Mouse (Mus musculus) midbrain, postnatal 0 days (tissue): ENCODE results near the gene Aes. TPM values are rescaled to one million over a fixed set of nuclear protein-coding genes. Genes with fewer than 3 reads are reported as not detected.

Experiments used
- ATAC-seq: fragments of 200-750 bp; cut with Nextera tagmentation; 2 replicates; pipeline ENCODE4 v1.8.0; 2017; ENCODE audit warnings: moderate number of reproducible peaks, mild to moderate bottlenecking, moderate TSS enrichment, moderate library complexity; ENCODE audit not compliant: low FRiP score
- DNase-seq: peaks from one replicate; pipeline ENCODE4 v3.0.0-alpha.2; 2015; ENCODE audit warnings: low spot score
- H3K27ac ChIP-seq: fragments of 300-500 bp; sonication (generic); 2 replicates; pipeline ENCODE4 v1.5.1; 2014; ENCODE audit warnings: low read depth, mild to moderate bottlenecking, low read length, mixed read lengths
- H3K27me3 ChIP-seq: fragments of 300-500 bp; sonication (generic); 2 replicates; pipeline ENCODE4 v1.6.1; 2014; ENCODE audit warnings: low read length, control low read depth, mixed read lengths; ENCODE audit not compliant: insufficient read depth
- H3K36me3 ChIP-seq: fragments of 300-500 bp; sonication (generic); 2 replicates; pipeline ENCODE4 v1.6.1; 2014; ENCODE audit warnings: low read length, control low read depth, mixed read lengths; ENCODE audit not compliant: insufficient read depth
- H3K4me1 ChIP-seq: fragments of 300-500 bp; sonication (generic); 2 replicates; pipeline ENCODE4 v1.6.1; 2014; ENCODE audit warnings: mild to moderate bottlenecking, control low read depth, antibody characterized with exemption, low read length, mixed read lengths; ENCODE audit not compliant: insufficient read depth
- H3K4me2 ChIP-seq: fragments of 300-500 bp; sonication (generic); 2 replicates; pipeline ENCODE4 v1.6.1; 2014; ENCODE audit warnings: low read depth, mild to moderate bottlenecking, low read length, mixed read lengths; ENCODE audit not compliant: poor library complexity, severe bottlenecking
- H3K4me3 ChIP-seq: fragments of 300-500 bp; sonication (generic); 2 replicates; pipeline ENCODE4 v1.5.1; 2014; ENCODE audit warnings: low read depth, mild to moderate bottlenecking, low read length, moderate library complexity
- H3K9ac ChIP-seq: fragments of 300-500 bp; sonication (generic); replicated peaks from 2 replicates; pipeline ENCODE4 v1.6.1; 2014; ENCODE audit warnings: mild to moderate bottlenecking, low read length, moderate library complexity, mixed read lengths; ENCODE audit not compliant: poor library complexity, severe bottlenecking
- H3K9me3 ChIP-seq: fragments of 300-500 bp; sonication (generic); 2 replicates; pipeline ENCODE4 v1.6.1; 2016; ENCODE audit warnings: low read length, control low read depth
- CTCF ChIP-seq: IDR thresholded peaks from 2 replicates; pipeline ENCODE4 v1.5.1; 2016; ENCODE audit warnings: antibody characterized with exemption, mild to moderate bottlenecking
- WGBS: fragments of 180-500 bp; shearing (Covaris S2); extraction: QIAGEN DNeasy Blood & Tissue Kit; methylation state at CpG from one replicate; pipeline ENCODE4 v1.1.7; 2014; 5-methylcytosine and 5-hydroxymethylcytosine counted together
- polyA plus RNA-seq: library from polyadenylated mRNA; unstranded; fragments of >200 nt; fragmentation: Nextera tagmentation; extraction: Ambion mirVana; gene quantifications from 2 replicates; pipeline ENCODE4 v1.2.1, GENCODE M21; 2015
- total RNA-seq: library from RNA; depleted of rRNA; stranded (reverse); fragments of >200 nt; gene quantifications from 2 replicates; pipeline ENCODE4 v1.2.3, GENCODE M21; 2014; rRNA removed

Gene Aes
- total and polyA plus RNA-seq, 2 experiments from 2014 or later: 662 to 805 TPM

GRCm38 (mm10) chr10:81612779-81613178, 53.5 kb downstream of the Aes start:
- Histone ChIP-seq H3K9me3 (no peaks in the 10 kb centered on the region), H3K4me3 (no peak overlapping the region), H3K9ac (no peak overlapping the region), H3K4me2 (no peak overlapping the region), H3K4me1 (no peaks in the 10 kb centered on the region), H3K27ac (no peak overlapping the region), H3K27me3 (no peaks in the 10 kb centered on the region), H3K36me3 (no peaks in the 10 kb centered on the region)
- WGBS: 71% methylated on average over 3 of the region's 3 CpGs
- TF ChIP-seq CTCF: no peak
- ATAC-seq (no peak), DNase-seq (no peak)

GRCm38 (mm10) chr10:81615486-81615885, 56.2 kb downstream of the Aes start:
- H3K4me3 ChIP-seq: no peak overlapping the region
- no peaks in the 10 kb centered on the region for H3K9me3 ChIP-seq
- no peak overlapping the region for H3K9ac ChIP-seq
- WGBS: 76% methylated on average over 6 of the region's 6 CpGs
- H3K4me1 ChIP-seq: no peaks in the 10 kb centered on the region
- H3K4me2 ChIP-seq: no peak overlapping the region
- no peak overlapping the region for H3K27ac ChIP-seq
- TF ChIP-seq CTCF: no peak
- ATAC-seq: no peak
- H3K36me3 ChIP-seq: no peaks in the 10 kb centered on the region
- no peaks in the 10 kb centered on the region for H3K27me3 ChIP-seq
- no peak for DNase-seq

Other genes starting within 250 kb of the Aes start
- gene Cactin, start 238.4 kb upstream of the Aes start, total RNA-seq: 19.5 and 22.7 TPM in 2 replicates
- gene Cactin, start 238.4 kb upstream of the Aes start, polyA plus RNA-seq: 18.4 and 20.2 TPM in 2 replicates
- 4.3 and 7.0 TPM in 2 replicates for gene Tbxa2r, start 230.8 kb upstream of the Aes start, total RNA-seq
- gene Tbxa2r, start 230.8 kb upstream of the Aes start, polyA plus RNA-seq: 3.8 and 4.7 TPM in 2 replicates
- 0.09 and 0.16 TPM in 2 replicates for gene Gipc3, start 216.2 kb upstream of the Aes start, total RNA-seq
- not detected in 2 replicates for gene Gipc3, start 216.2 kb upstream of the Aes start, polyA plus RNA-seq
- 9.6 and 12.6 TPM in 2 replicates for gene Hmg20b, start 209.0 kb upstream of the Aes start, total RNA-seq
- 23.4 and 24.5 TPM in 2 replicates for gene Hmg20b, start 209.0 kb upstream of the Aes start, polyA plus RNA-seq
- gene Mfsd12, start 202.0 kb upstream of the Aes start, total RNA-seq: 31.9 and 40.6 TPM in 2 replicates
- 13.6 and 15.4 TPM in 2 replicates for gene Mfsd12, start 202.0 kb upstream of the Aes start, polyA plus RNA-seq
- 1.4 TPM in 1 of 2 replicates, not detected in the other for gene 4930404N11Rik, start 193.7 kb upstream of the Aes start, total RNA-seq
- gene 4930404N11Rik, start 193.7 kb upstream of the Aes start, polyA plus RNA-seq: 0.47 and 0.54 TPM in 2 replicates
- gene Fzr1, start 181.0 kb upstream of the Aes start, total RNA-seq: 92.6 and 98.3 TPM in 2 replicates
- gene Fzr1, start 181.0 kb upstream of the Aes start, polyA plus RNA-seq: 147 and 149 TPM in 2 replicates
- gene Dohh, start 175.1 kb upstream of the Aes start, total RNA-seq: 120 and 132 TPM in 2 replicates
- 95.8 and 115 TPM in 2 replicates for gene Dohh, start 175.1 kb upstream of the Aes start, polyA plus RNA-seq
- 0.88 and 2.7 TPM in 2 replicates for gene Gm48551, start 175.0 kb upstream of the Aes start, total RNA-seq
- gene Gm48551, start 175.0 kb upstream of the Aes start, polyA plus RNA-seq: 5.8 and 10.2 TPM in 2 replicates
- 6.6 TPM in 1 of 2 replicates, not detected in the other for gene Gm48552, start 170.5 kb upstream of the Aes start, total RNA-seq
- 1.6 and 3.9 TPM in 2 replicates for gene Gm48552, start 170.5 kb upstream of the Aes start, polyA plus RNA-seq
- 1.5 and 1.7 TPM in 2 replicates for gene Smim24, start 166.4 kb upstream of the Aes start, total RNA-seq
- 1.1 and 2.0 TPM in 2 replicates for gene Smim24, start 166.4 kb upstream of the Aes start, polyA plus RNA-seq
- 16.2 and 17.4 TPM in 2 replicates for gene Nfic, start 103.9 kb upstream of the Aes start, total RNA-seq
- 19.1 and 21.3 TPM in 2 replicates for gene Nfic, start 103.9 kb upstream of the Aes start, polyA plus RNA-seq
- gene Celf5, start 76.8 kb upstream of the Aes start, total RNA-seq: 142 and 206 TPM in 2 replicates
- gene Celf5, start 76.8 kb upstream of the Aes start, polyA plus RNA-seq: 61.5 and 74.0 TPM in 2 replicates
- gene Ncln, start 63.1 kb upstream of the Aes start, total RNA-seq: 83.0 and 93.1 TPM in 2 replicates
- 58.1 and 63.3 TPM in 2 replicates for gene Ncln, start 63.1 kb upstream of the Aes start, polyA plus RNA-seq
- gene S1pr4, start 59.4 kb upstream of the Aes start, total RNA-seq: 0.09 and 0.16 TPM in 2 replicates
- 0.40 and 0.41 TPM in 2 replicates for gene S1pr4, start 59.4 kb upstream of the Aes start, polyA plus RNA-seq
- gene Gna15, start 35.3 kb upstream of the Aes start, total RNA-seq: 0.94 and 2.1 TPM in 2 replicates
- gene Gna15, start 35.3 kb upstream of the Aes start, polyA plus RNA-seq: 1.1 and 1.2 TPM in 2 replicates
- gene Gna11, start 14.3 kb upstream of the Aes start, total RNA-seq: 108 and 130 TPM in 2 replicates
- 107 and 108 TPM in 2 replicates for gene Gna11, start 14.3 kb upstream of the Aes start, polyA plus RNA-seq
- gene Tle2, start 15.1 kb downstream of the Aes start, total RNA-seq: 31.2 and 35.6 TPM in 2 replicates
- 56.8 and 57.3 TPM in 2 replicates for gene Tle2, start 15.1 kb downstream of the Aes start, polyA plus RNA-seq
- 8.4 and 13.3 TPM in 2 replicates for gene Tle6, start 41.6 kb downstream of the Aes start, total RNA-seq
- gene Tle6, start 41.6 kb downstream of the Aes start, polyA plus RNA-seq: 4.7 and 7.5 TPM in 2 replicates
- gene BC025920, start 46.8 kb downstream of the Aes start, total RNA-seq: 1.2 and 2.6 TPM in 2 replicates
- gene BC025920, start 46.8 kb downstream of the Aes start, polyA plus RNA-seq: 0.80 and 1.6 TPM in 2 replicates
- gene Sirt6, start 68.3 kb downstream of the Aes start, total RNA-seq: 25.0 and 33.8 TPM in 2 replicates
- 41.0 and 42.6 TPM in 2 replicates for gene Sirt6, start 68.3 kb downstream of the Aes start, polyA plus RNA-seq
- 93.1 and 100 TPM in 2 replicates for gene Ankrd24, start 69.1 kb downstream of the Aes start, total RNA-seq
- gene Ankrd24, start 69.1 kb downstream of the Aes start, polyA plus RNA-seq: 14.6 and 14.9 TPM in 2 replicates
- 3.3 and 5.3 TPM in 2 replicates for gene Gm10778, start 89.6 kb downstream of the Aes start, total RNA-seq
- 2.9 and 3.7 TPM in 2 replicates for gene Gm10778, start 89.6 kb downstream of the Aes start, polyA plus RNA-seq
- gene Zfp433, start 145.3 kb downstream of the Aes start, total RNA-seq: 12.6 and 13.0 TPM in 2 replicates
- gene Zfp433, start 145.3 kb downstream of the Aes start, polyA plus RNA-seq: 9.4 and 9.8 TPM in 2 replicates
- 15.9 and 41.5 TPM in 2 replicates for gene Gm3055, start 211.7 kb downstream of the Aes start, total RNA-seq
- gene Gm3055, start 211.7 kb downstream of the Aes start, polyA plus RNA-seq: 8.7 and 9.8 TPM in 2 replicates